Mouse (Mus musculus): ENCODE data around the gene Ildr2. TPM values are rescaled to one million over a fixed set of nuclear protein-coding genes. Genes with fewer than 3 reads are reported as not detected.

The Ildr2 gene
- total RNA-seq, 2 experiments from 2014 or later, result 3.9 to 7.8 TPM

DNA sequence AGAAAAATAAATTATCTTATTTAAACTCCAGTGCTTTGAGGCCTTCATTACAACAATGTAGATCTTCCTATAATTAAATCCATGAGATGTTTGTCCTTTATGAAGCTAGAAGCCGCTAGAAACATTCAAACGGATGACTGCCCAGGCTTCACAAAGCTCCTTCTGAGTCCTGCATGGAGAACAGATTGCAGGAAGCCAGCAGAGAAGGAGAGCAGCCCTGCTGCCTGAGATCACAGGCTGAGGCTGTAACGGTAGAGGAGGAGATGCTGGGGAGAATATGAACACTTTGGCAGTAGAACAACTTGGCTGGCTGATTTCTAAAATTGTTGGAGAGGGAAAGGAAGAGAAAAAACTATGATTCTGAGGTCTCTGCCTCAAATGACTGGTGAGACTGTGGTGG lies 76.8 kb downstream of the Ildr2 start:
- no peak for DNase-seq (ENCODE audit: low spot score in 2 of 2)

DNA sequence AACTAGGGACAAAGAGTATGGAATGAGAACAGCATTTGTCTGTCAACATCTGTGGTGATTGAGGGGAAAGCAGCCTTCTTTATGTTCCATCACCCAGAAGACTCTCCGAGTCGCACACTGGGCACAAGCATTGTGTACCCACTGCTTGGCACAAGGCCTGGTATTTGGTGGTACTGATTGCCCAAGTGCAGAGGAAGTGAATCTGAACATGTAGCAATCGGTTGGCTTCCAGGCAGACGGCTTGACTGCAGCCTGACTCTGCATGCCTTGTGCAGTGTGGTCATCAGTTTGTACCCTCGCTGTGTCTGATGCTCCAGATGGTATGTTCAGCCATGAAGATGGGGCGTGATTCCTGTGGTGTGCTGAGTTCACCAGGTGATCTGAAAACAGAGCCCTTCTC lies 85.2 kb downstream of the Ildr2 start:
- DNase-seq (ENCODE audit: low spot score in 2 of 2), result no peak

DNA sequence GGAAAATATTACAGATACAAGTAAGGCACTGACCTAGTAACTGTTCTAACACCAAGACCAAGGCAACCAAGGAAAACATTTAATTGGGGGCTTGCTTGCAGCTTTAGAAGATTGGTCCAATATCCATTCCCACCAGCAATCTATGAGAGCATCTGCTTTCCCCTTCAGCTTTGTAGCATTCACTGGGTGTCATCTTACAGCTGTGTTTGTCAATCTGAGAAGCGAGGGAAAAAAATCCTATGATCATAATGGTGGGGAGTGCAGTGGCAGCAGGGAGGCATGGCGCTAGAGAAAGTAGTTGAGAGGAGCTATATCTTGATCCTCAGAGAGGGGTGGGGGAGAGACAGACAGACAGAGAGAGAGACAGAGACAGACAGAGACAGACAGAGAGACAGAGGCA lies 88.1 kb downstream of the Ildr2 start:
- DNase-seq (ENCODE audit: low spot score in 2 of 2), result no peak

DNA sequence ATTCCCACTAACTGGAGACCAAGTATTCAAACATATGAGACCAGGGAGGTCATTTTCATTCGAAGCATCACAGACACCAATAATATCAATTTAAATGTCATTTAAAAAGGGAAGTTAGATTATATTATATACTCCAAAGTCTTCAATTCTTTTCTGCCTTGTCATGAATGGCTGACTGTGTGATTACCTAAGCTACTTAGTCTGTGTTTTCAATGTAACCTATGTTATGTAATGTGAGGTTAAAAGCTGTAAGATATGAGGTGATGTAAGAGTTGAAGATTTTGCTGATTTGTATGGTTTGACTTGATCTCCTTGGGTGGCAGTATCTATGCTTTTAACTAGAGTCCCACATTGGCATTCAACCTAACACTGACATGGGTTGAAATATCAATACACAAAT lies 88.6 kb downstream of the Ildr2 start:
- DNase-seq (ENCODE audit: low spot score in 2 of 2), result no peak

DNA sequence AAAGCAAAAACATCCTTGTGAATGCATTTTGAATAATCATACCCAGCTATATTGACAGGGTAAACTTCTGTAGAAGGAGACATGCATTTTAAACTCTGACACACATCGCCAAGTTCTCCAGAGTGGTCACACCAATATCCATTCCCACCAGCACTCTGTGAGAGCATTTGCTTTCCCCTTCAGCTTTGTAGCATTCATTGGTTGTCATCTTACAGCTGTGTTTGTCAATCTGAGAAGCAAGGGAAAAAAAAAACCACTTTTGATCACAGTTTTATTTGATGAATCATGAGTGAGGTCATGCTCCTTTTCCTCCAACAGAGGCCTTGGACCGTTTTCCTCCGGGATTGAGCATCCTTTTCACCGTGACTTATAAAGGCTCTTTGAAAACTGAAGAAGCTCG lies 89.6 kb downstream of the Ildr2 start:
- no peak for DNase-seq (ENCODE audit: low spot score in 2 of 2)

DNA sequence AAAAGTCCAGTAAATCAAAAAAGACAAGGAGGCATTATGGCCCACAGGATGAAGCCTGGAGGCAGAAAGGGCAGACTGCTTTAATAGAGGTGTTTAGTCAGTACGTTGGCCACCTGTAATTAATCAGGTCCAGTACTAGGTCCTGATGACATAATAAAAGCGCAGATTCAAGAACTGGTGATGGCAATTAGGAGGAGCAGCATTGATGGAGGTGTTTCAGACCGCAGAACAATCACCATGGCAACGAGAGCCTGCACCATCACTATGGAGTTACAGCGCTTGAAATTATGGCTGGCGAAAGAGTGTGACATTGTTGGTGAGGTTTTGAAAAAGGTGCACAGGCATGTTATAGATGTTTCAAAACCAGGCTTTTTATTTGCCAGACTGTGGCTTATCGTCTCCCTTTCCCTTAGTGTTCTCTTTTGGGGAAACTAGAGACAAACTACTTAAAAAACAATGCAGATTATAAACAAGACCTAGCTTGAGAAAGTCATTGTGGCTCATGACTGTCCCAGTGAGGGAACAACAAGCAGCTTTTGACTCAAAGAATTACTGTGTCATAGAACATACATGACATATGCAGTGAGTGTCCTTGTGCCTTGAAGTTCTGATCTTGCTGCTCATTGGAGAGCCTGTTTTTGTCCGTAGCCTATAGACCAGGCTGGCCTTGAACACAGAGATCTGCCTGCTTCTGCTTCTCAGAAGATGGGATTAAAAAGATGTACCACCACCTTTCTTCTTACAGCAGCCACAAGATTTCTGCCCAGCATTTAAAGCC lies 90.5 kb downstream of the Ildr2 start:
- DNase-seq (ENCODE audit: low spot score in 2 of 2), result no peak

DNA sequence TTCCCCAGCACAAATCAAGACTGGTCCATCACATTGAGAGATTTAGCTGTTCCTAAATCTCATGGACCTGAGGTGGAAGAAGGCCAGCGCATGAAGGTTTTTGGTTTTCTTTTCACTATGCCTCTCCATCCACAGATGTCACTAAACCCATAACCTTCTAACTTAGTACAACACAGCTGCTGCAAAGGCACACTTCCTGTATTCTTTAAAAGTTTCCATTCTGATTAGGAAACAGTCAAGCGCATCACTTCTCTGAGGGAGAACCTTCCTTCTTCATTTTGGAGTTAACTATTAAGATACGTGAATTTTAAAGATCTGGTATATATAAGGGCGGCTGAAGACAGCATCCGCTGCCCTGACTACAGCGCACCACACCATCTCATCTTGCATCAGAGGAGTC lies 91.7 kb downstream of the Ildr2 start:
- no peak for DNase-seq (ENCODE audit: low spot score in 2 of 2)

DNA sequence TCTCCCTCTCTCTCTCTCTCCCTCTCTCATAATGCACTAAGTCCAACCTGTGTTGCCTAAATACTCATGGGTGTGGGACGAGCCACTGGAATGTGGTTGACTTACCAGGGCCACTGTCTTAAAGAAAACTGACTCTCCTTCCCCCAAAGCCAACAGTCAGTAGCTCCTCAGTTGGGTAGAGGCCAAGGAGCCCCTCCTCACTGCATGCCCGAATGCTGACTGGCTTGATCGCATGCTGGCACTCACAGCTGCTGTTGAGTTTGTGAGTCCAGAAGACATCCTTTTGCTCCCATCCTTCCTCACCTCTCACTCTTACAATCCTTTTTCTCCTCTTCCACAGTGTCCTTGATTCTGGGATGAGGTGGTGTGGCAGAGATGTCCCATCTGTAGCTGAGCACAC lies 93.0 kb downstream of the Ildr2 start:
- no peak for DNase-seq (ENCODE audit: low spot score in 2 of 2)

DNA sequence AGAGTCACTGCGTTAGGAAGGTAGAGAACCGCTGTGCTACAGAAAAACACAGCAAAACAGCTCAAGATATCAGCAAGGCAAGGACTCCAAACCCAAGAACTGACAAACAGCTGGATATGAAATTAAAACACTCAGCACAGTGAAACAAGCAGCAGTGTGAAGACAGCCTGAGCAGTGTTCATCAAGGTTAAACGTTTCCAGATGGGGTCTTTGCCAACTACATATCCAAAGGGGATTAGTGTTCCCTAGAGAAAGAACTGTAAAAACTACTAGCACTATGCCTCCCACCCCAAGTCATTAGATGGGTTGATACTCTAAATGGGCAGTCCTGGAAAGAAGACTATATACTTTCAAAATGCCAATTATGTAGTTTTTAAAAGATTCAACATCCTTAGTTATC lies 95.4 kb downstream of the Ildr2 start:
- DNase-seq (ENCODE audit: low spot score in 2 of 2), result no peak

DNA sequence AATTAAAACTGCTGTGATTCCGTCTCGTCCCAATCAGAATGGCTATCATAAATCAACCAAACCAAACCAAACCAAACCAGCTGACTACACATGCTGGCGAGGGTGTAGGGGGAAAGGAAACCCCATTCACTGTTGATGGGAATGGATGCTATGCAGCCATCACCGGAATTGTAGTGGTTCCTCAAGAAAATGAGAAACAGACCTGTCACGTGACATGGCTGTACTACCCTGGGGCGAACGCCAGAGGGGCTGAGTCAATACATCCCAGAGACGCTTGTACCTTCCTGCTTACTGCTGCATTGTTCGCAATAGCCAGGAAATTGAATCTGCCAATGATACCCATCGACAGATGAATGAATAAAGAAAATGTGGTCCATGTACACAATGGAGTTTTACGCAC lies 95.8 kb downstream of the Ildr2 start:
- DNase-seq (ENCODE audit: low spot score in 2 of 2), result no peak

DNA sequence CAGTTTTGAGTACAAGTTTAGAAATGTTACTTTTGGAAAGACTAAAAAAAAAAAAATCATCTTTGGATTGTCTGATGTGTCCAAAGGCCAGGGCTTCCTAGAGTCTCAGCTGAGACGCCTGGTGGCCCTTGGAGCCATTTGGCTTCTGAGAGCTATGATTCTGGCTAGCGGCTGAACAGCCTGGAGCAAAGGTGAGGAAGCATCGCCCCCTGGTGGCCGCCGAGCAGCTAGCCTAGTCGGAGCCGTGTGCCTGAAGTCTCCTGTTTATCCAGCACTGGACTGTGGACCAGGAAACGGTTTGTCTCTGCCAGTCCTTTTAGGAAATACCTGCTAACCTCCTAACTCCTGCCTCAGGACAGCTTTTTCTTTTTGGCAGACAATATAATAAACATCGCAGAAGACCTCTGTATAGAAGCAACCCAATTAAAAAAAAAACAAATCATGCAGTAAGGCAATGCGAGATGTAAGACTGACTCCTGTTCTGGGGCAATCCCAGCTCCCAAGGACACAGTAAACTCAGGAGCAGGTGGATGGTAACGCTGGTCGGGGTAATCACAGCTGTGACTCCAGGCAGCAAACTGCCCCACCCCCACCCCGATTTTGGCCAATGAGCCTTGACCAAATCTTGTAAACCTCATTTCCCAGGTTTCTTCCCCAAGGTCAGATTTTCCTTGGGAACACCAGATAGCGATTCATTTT lies 106.4 kb downstream of the Ildr2 start:
- DNase-seq (ENCODE audit: low spot score in 2 of 2), result peak; percentile 63

DNA sequence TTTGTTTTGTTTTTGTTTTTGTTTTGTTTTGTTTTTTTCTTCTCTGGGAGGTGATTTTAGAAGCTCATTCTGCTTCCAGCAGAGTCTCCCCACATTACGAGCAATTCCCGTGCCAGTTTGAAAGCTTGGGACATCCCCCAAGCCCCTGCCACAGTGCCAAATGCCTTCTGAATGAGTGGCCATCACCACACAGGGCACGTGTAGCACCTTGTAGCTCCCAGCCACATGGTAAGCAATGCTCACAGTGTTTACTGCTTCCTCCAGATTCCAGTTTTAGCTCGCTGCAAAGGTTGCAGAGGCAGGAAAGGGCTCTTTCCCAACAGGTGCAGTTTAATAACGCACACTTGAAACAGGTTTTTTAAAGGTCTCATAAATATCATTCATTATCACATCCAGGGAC lies 107.0 kb downstream of the Ildr2 start:
- DNase-seq (ENCODE audit: low spot score in 2 of 2), result no peak

DNA sequence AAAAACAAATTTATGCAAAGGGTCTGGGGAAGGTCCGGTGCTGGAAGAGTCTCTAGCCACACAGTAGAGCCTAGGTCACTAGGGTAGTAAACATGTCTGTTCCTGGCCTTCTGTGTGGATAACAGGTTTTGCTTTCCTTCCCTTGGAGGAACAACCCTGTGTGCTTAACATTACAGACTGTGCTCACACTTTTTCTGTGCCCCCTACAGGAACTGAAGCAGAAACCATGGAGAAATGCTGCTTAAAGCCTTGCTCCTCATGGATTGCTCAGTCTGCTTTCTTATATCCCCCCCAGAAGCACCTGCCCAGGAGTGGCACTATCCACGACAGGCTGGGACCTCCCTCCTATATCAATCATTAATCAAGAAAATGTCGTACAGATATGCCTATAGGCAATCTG lies 107.9 kb downstream of the Ildr2 start:
- no peak for DNase-seq (ENCODE audit: low spot score in 2 of 2)

DNA sequence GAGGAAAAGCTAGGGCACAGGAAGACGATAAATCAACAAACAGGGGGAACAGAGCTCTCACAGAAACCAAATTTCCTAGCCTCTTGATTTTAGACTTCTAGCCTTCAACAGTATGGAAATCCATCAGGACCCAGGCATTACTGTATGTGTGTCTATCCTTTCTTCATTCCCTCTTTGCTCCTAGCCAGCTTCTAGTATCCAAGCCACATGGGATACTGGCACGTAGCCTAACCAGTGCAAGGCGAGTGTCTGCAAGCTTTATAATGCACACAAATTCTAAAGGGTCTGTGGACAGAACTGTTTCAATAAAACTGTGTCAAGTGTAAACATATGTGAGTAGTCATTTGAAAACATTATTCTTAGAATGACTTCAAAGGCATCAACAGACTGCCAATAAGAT lies 108.7 kb downstream of the Ildr2 start:
- DNase-seq (ENCODE audit: low spot score in 2 of 2), result no peak

DNA sequence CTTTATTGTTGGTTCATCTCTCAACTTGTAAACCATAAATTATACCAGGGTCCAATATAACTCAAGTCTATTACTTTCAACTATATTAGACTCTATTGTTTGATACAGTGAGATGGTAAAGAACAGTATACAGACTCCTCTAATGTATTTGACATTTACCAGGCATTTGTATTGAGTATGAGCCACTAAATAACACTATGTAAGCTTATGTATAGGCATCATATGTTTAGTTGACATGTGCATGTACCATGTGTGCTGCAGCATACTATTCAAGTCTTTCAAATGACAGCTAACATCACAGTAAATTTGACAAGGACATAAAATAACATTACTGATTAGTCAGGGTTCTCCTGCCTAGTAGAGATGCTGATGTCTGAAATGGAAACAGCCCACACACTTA lies 109.2 kb downstream of the Ildr2 start:
- DNase-seq (ENCODE audit: low spot score in 2 of 2), result no peak

Other genes starting within 250 kb of the Ildr2 start
- gene Dusp27, start 126.2 kb upstream of the Ildr2 start, total RNA-seq (2021), result 1 to 10 TPM; 1.3 to 3.2 TPM
- under 1 TPM; 0.50 to 0.59 TPM for gene Gpa33, start 123.9 kb upstream of the Ildr2 start, total RNA-seq (2021)
- not detected for gene Mael, start 15.4 kb upstream of the Ildr2 start, total RNA-seq (2021)
- 10 to 100 TPM; 27.1 to 30.0 TPM for gene Tada1, start 125.0 kb downstream of the Ildr2 start, total RNA-seq (2021)
- gene Pogk, start 155.7 kb downstream of the Ildr2 start, total RNA-seq (2021), result 10 to 100 TPM; 35.3 to 36.0 TPM
- under 1 TPM in 1 of 2 experiments, not detected in 1; 0.17 TPM for gene Gm4846, start 243.4 kb downstream of the Ildr2 start, total RNA-seq (2021)